Mouse (Mus musculus) kidney, postnatal 0 days (tissue): ENCODE results near the gene Zfp990. TPM values are rescaled to one million over a fixed set of nuclear protein-coding genes. Genes with fewer than 3 reads are reported as not detected.
"Not testable (repeated sequence)": the region's sequence is repeated elsewhere in the genome, so short reads cannot be mapped to it uniquely, and the experiment has no call there.

ENCODE experiments used
- ATAC-seq: fragments of 200-750 bp; cut with Nextera tagmentation; replicated peaks from 2 replicates; pipeline ENCODE4 v1.8.0; 2017; ENCODE audit warnings: low read depth, moderate number of reproducible peaks, moderate TSS enrichment, moderate library complexity; ENCODE audit not compliant: low FRiP score
- DNase-seq: peaks from one replicate; pipeline ENCODE4 v3.0.0-alpha.2; 2016; ENCODE audit warnings: low spot score
- H3K27ac ChIP-seq: fragments of 300-500 bp; sonication (generic); 2 replicates; pipeline ENCODE4 v1.5.1; 2014; ENCODE audit warnings: mild to moderate bottlenecking
- H3K27me3 ChIP-seq: fragments of 300-500 bp; sonication (generic); 2 replicates; pipeline ENCODE4 v1.6.1; 2014; ENCODE audit warnings: low read length, mixed read lengths; ENCODE audit not compliant: insufficient read depth
- H3K36me3 ChIP-seq: fragments of 300-500 bp; sonication (generic); 2 replicates; pipeline ENCODE4 v1.6.1; 2014; ENCODE audit warnings: low read length, mixed read lengths; ENCODE audit not compliant: insufficient read depth
- H3K4me1 ChIP-seq: fragments of 300-500 bp; sonication (generic); replicated peaks from 2 replicates; pipeline ENCODE4 v1.6.1; 2014; ENCODE audit warnings: antibody characterized with exemption, low read length, mixed read lengths; ENCODE audit not compliant: insufficient read depth
- H3K4me2 ChIP-seq: fragments of 300-500 bp; sonication (generic); 2 replicates; pipeline ENCODE4 v1.6.1; 2014; ENCODE audit warnings: mild to moderate bottlenecking, low read length, moderate library complexity, mixed read lengths
- H3K4me3 ChIP-seq: fragments of 300-500 bp; sonication (generic); replicated peaks from 2 replicates; pipeline ENCODE4 v1.5.1; 2014; ENCODE audit warnings: low read depth, low read length
- H3K9ac ChIP-seq: fragments of 300-500 bp; sonication (generic); 2 replicates; pipeline ENCODE4 v1.6.1; 2014; ENCODE audit warnings: low read depth, low read length
- H3K9me3 ChIP-seq: fragments of 300-500 bp; sonication (generic); replicated peaks from 2 replicates; pipeline ENCODE4 v1.6.1; 2016; ENCODE audit warnings: low read length, inconsistent platforms, mixed read lengths
- CTCF ChIP-seq: IDR thresholded peaks from 2 replicates; pipeline ENCODE4 v1.5.1; 2016; ENCODE audit warnings: antibody characterized with exemption, low read depth, mild to moderate bottlenecking, moderate library complexity
- WGBS: fragments of 180-500 bp; shearing (Covaris S2); extraction: QIAGEN DNeasy Blood & Tissue Kit; methylation state at CpG from one replicate; pipeline ENCODE4 v1.1.7; 2014; 5-methylcytosine and 5-hydroxymethylcytosine counted together
- polyA plus RNA-seq: library from polyadenylated mRNA; unstranded; fragments of >200 nt; fragmentation: Nextera tagmentation; extraction: Ambion mirVana; gene quantifications from 2 replicates; pipeline ENCODE4 v1.2.1, GENCODE M21; 2015

Zfp990 gene
- 0.15 and 0.17 TPM in 2 replicates for polyA plus RNA-seq

- H3K36me3 ChIP-seq, H3K4me1 ChIP-seq, DNase-seq, H3K4me3 ChIP-seq, H3K27me3 ChIP-seq, H3K9ac ChIP-seq, ATAC-seq, H3K9me3 ChIP-seq, H3K4me2 ChIP-seq, H3K27ac ChIP-seq: not testable (repeated sequence)
- WGBS, result 96% methylated on average over 4 of the region's 4 CpGs
Measured at GRCm38 (mm10) chr4:145510459-145510858, at the start of gene Zfp990. TSS of gene Zfp990 (plus strand) at chr4:145510759.

GRCm38 (mm10) chr4:145463553-145464253 is 46.9 kb upstream of the Zfp990 start:
- H3K27me3 ChIP-seq, H3K9ac ChIP-seq, H3K9me3 ChIP-seq, H3K27ac ChIP-seq, H3K4me1 ChIP-seq, H3K36me3 ChIP-seq: not testable (repeated sequence)
- DNase-seq (peak; percentile 54), ATAC-seq (peak; percentile 84)
- Histone ChIP-seq H3K4me3 (peak overlapping the region; percentile 33; the same call in 1 of the 2 replicates), H3K4me2 (peak overlapping the region; percentile 51)
- WGBS, result 23% methylated on average over 66 of the region's 68 CpGs

- TF ChIP-seq CTCF, result peak; percentile 3; the same call in 1 of the 2 replicates
- 90% methylated on average over 3 of the region's 3 CpGs for WGBS
- Histone ChIP-seq H3K9me3 (0 out of 2 replicates have a peak, but pooled peaks cover 4% of the 10 kb centered on the region), H3K4me2 (no peak overlapping the region), H3K4me1 (no peaks in the 10 kb centered on the region), H3K27ac (no peak overlapping the region), H3K9ac (no peak overlapping the region), H3K4me3 (no peak overlapping the region), H3K27me3 (no peaks in the 10 kb centered on the region), H3K36me3 (no peaks in the 10 kb centered on the region)
- no peak for ATAC-seq
- DNase-seq, result no peak
Measured at GRCm38 (mm10) chr4:145478128-145478527, 32.4 kb upstream of the Zfp990 start.

- DNase-seq, H3K27me3 ChIP-seq, ATAC-seq, H3K9ac ChIP-seq, H3K9me3 ChIP-seq, H3K4me2 ChIP-seq, H3K4me1 ChIP-seq, H3K4me3 ChIP-seq, H3K27ac ChIP-seq, H3K36me3 ChIP-seq: not testable (repeated sequence)
- WGBS, result 86% methylated on average over 8 of the region's 8 CpGs
Measured at GRCm38 (mm10) chr4:145480699-145481098, 29.9 kb upstream of the Zfp990 start.

- no peak overlapping the region for H3K9ac ChIP-seq
- H3K27me3 ChIP-seq, result no peaks in the 10 kb centered on the region
- H3K4me2 ChIP-seq, result no peak overlapping the region
- H3K9me3 ChIP-seq, result no peaks in the 10 kb centered on the region
- TF ChIP-seq CTCF, result no peak
- no peaks in the 10 kb centered on the region for H3K4me1 ChIP-seq
- DNase-seq (no peak), ATAC-seq (no peak)
- no peak overlapping the region for H3K4me3 ChIP-seq
- H3K27ac ChIP-seq, result no peak overlapping the region
- no peaks in the 10 kb centered on the region for H3K36me3 ChIP-seq
Measured at GRCm38 (mm10) chr4:145489396-145489795, 21.2 kb upstream of the Zfp990 start.

- TF ChIP-seq CTCF, result no peak
- H3K4me3 ChIP-seq, result no peak overlapping the region
- H3K27ac ChIP-seq, result no peak overlapping the region
- no peak for DNase-seq
- no peak overlapping the region for H3K9ac ChIP-seq
- WGBS, result 85% methylated on average over 11 of the region's 11 CpGs
- no peaks in the 10 kb centered on the region for H3K36me3 ChIP-seq
- H3K4me2 ChIP-seq, result no peak overlapping the region
- H3K4me1 ChIP-seq, result no peaks in the 10 kb centered on the region
- H3K9me3 ChIP-seq, result no peaks in the 10 kb centered on the region
- no peaks in the 10 kb centered on the region for H3K27me3 ChIP-seq
- no peak for ATAC-seq
Measured at GRCm38 (mm10) chr4:145492132-145492531, 18.4 kb upstream of the Zfp990 start.

- TF ChIP-seq CTCF, result 0 out of 2 replicates have a peak, but pooled peaks have one; percentile 17
- not testable (repeated sequence) for DNase-seq, ATAC-seq, H3K9me3 ChIP-seq, H3K9ac ChIP-seq, H3K4me1 ChIP-seq, H3K27ac ChIP-seq, H3K27me3 ChIP-seq, H3K36me3 ChIP-seq, H3K4me2 ChIP-seq, H3K4me3 ChIP-seq
- 79% methylated on average over 2 of the region's 2 CpGs for WGBS
Measured at GRCm38 (mm10) chr4:145493316-145493715, 17.2 kb upstream of the Zfp990 start.

- H3K27ac ChIP-seq, H3K4me3 ChIP-seq, H3K27me3 ChIP-seq, DNase-seq, H3K36me3 ChIP-seq, H3K4me2 ChIP-seq, ATAC-seq, H3K9ac ChIP-seq, H3K9me3 ChIP-seq, H3K4me1 ChIP-seq: not testable (repeated sequence)
- 71% methylated on average over 1 of the region's 2 CpGs for WGBS
Measured at GRCm38 (mm10) chr4:145514637-145515036, 4.1 kb downstream of the Zfp990 start.

- WGBS, result 75% methylated on average over 4 of the region's 4 CpGs
- not testable (repeated sequence) for H3K4me3 ChIP-seq, H3K27me3 ChIP-seq, H3K4me2 ChIP-seq, H3K36me3 ChIP-seq, H3K9ac ChIP-seq, H3K27ac ChIP-seq, H3K9me3 ChIP-seq, ATAC-seq, DNase-seq, H3K4me1 ChIP-seq
Measured at GRCm38 (mm10) chr4:145515776-145516565, 5.4 kb downstream of the Zfp990 start.
